Mouse (Mus musculus) ovary, postnatal 36 days (tissue): ENCODE measurements at regions not wholly inside any gene's neighbourhood (a gene's known extent, or its start where the extent isn't known, plus 50 kb on each side); places are given as distances from the start of the nearest gene placed in this dataset.
"Not testable (repeated sequence)": the region's sequence is repeated elsewhere in the genome, so short reads cannot be mapped to it uniquely, and the experiment has no call there.

Source experiments
- DNase-seq: peaks from one replicate; pipeline ENCODE4 v3.0.0; 2022; ENCODE audit warnings: low spot score, mixed read lengths

GRCm38 (mm10) chr13:82058872-82059271 is 276.0 kb downstream of the Cetn3 start:
- DNase-seq = no peak

- DNase-seq = peak; percentile 21
Measured at GRCm38 (mm10) chr13:82059498-82059897, 276.6 kb downstream of the Cetn3 start.

GRCm38 (mm10) chr13:82063880-82064279 is 281.0 kb downstream of the Cetn3 start:
- DNase-seq = not testable (repeated sequence)

GRCm38 (mm10) chr13:82066174-82066573 is 283.3 kb downstream of the Cetn3 start:
- no peak for DNase-seq

- DNase-seq = no peak
Measured at GRCm38 (mm10) chr13:82066674-82067270, 283.9 kb downstream of the Cetn3 start.

GRCm38 (mm10) chr13:82072449-82072848 is 289.6 kb downstream of the Cetn3 start:
- no peak for DNase-seq

GRCm38 (mm10) chr13:82073343-82073742 is 290.5 kb downstream of the Cetn3 start:
- DNase-seq = no peak

GRCm38 (mm10) chr13:82081375-82081774 is 298.5 kb downstream of the Cetn3 start:
- DNase-seq = no peak

- no peak for DNase-seq
Measured at GRCm38 (mm10) chr13:82087635-82088034, 304.8 kb downstream of the Cetn3 start.

GRCm38 (mm10) chr13:82092186-82092585 is 309.3 kb downstream of the Cetn3 start:
- DNase-seq = peak; percentile 15

GRCm38 (mm10) chr13:82106032-82106431 is 323.2 kb downstream of the Cetn3 start:
- no peak for DNase-seq

GRCm38 (mm10) chr13:82129777-82130735 is 347.2 kb downstream of the Cetn3 start:
- no peak for DNase-seq
